Mouse (Mus musculus): ENCODE results near the gene Fgd6.

- no peak for TF ChIP-seq CTCF (IDR thresholded peaks at IDR 0.05; ENCODE audit: extremely low read depth, insufficient read depth, insufficient read length, insufficient replicate concordance)
- no peak for TF ChIP-seq POLR2A (IDR thresholded peaks at IDR 0.05; ENCODE audit: low read depth, low read length)
These were observed 2.8 kb downstream of the Fgd6 start for GRCm38 (mm10) chr10:94038366-94039260.

All from spleen, adult 2 months (tissue).